Mouse (Mus musculus) left cerebral cortex, adult 2 months (tissue): Measurements from ENCODE around the gene Ascc2. TPM values are rescaled to one million over a fixed set of nuclear protein-coding genes. Genes with fewer than 3 reads are reported as not detected.
A peak's percentile ranks its signal among the peaks of the same experiment; 100 is the strongest.

Experiments used
- DNase-seq, 2 experiments: peaks; one replicate each; pipeline ENCODE4 v3.0.0; 2021 to 2022; ENCODE audit warnings: low spot score in 2 of 2, mixed read lengths in 1 of 2; ENCODE audit errors: extremely low spot score in 1 of 2
- H3K27ac ChIP-seq: fragments of 200-600 bp; 2 replicates; pipeline ENCODE4 v1.8.1; 2022
- H3K4me3 ChIP-seq: fragments of 200-600 bp; 2 replicates; pipeline ENCODE4 v1.8.1; 2022
- CTCF ChIP-seq: fragments of 200-600 bp; IDR thresholded peaks from 2 replicates; pipeline ENCODE4 v1.8.1; 2022; ENCODE audit warnings: antibody characterized with exemption, mild to moderate bottlenecking, moderate library complexity
- intact Hi-C: fragments of 180-260 bp; cut with DNase I; formaldehyde crosslinking; loops from one replicate; pipeline ENCODE4 v1.15.1; 2025
- total RNA-seq, 2 experiments: library from RNA; stranded (reverse); gene quantifications; 2 replicates each; pipeline ENCODE4 v1.2.3; 2021

Gene Ascc2
- total RNA-seq, 2 experiments from 2014 or later = 18.7 to 21.3 TPM

- no peak for DNase-seq
- Histone ChIP-seq H3K27ac (no peak overlapping the region), H3K4me3 (no peak overlapping the region)
- intact Hi-C loops = no loop called here
- TF ChIP-seq CTCF = no peak
Measured at GRCm38 (mm10) chr11:4605414-4605813, 32.1 kb upstream of the Ascc2 start.

DNA sequence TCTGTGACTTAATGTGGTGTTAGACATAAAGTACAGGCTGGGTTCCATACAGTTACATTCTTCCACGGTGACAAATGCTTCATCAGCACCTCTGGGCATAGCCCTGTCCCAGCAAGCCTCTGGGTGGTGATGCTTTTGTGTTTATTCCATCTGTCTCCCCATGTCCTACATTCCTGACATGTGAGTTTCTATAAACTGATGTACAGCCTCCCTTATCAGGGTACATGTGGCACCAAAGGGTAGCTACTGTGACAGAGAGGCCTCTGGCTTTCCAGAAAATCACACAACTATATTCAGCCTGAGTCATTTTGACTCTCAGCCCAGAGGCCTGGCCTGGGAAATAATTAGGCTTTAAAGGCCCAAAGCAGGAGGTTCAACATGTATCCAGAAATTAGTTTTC lies 31.0 kb upstream of the Ascc2 start:
- no peak for DNase-seq
- H3K4me3 ChIP-seq = no peak overlapping the region
- no peak for TF ChIP-seq CTCF
- intact Hi-C loops = no loop called here
- H3K27ac ChIP-seq = no peak overlapping the region

DNA sequence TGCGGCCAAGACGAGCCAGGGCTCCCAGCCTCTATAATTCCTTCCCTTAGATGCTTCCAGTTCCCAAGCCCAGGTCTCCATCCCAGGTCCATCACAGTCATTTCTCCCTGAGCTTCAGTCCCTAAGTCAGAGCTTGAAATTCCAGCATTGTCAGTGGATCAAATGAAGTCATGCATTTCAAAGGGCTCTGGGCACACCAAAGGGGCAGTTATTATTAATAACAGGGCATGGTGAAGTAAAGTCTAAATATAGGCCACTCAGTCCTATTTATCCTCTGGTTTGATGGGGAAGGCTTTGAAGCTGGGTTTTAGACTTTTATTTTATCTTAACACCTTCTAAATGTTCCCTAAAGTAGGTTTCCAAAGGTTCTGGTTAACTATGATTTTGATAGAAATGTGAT lies 25.6 kb upstream of the Ascc2 start:
- no peak overlapping the region for H3K27ac ChIP-seq
- intact Hi-C loops = no loop called here
- no peak for TF ChIP-seq CTCF
- no peak for DNase-seq
- no peak overlapping the region for H3K4me3 ChIP-seq

GRCm38 (mm10) chr11:4620017-4620485 lies 17.5 kb upstream of the Ascc2 start, which contains the start of gene Gm11032:
TSS of gene Gm11032 (plus strand) at chr11:4620067.
- H3K4me3 ChIP-seq = peak within 1 kb of the TSS; percentile 14; the same call in 1 of the 2 replicates
- no peak within 1 kb of the TSS for H3K27ac ChIP-seq
- peak in 1 of 2 experiments; percentile 28 for DNase-seq
- intact Hi-C loops = no loop called here
- no peak for TF ChIP-seq CTCF

DNA sequence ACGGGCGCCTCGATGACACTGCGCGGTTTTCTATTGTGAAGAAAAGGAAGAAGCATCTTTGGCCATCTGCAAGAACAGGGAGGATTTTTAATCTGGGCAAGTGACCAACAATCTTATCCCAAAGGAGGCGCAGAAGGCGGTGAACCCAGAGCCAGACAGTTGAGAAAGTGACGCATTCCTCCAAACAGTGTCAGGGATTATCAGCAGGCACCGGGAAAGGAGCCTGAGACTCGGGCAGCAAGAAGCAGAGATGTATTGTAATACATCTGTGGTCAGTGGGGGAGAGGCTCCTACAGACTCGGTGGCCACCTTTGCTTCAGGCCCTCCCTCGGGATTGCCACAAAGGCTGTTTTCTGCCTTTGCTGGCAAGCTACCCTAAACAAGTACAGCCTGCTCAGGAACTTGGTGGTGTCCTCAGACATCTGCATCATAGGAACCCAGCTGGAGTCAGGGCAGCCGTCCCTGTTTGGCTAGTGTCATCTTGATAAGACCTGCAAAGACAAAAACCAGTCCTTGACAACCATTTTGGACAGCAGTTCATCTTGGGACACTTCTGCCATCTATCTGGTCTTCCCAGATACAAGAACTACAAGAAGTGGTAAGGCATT lies 16.9 kb upstream of the Ascc2 start:
- TF ChIP-seq CTCF = no peak
- DNase-seq = peak in 1 of 2 experiments; percentile 24
- intact Hi-C loops = no loop called here
- Histone ChIP-seq H3K4me3 (peak overlapping the region; percentile 14; the same call in 1 of the 2 replicates), H3K27ac (no peak overlapping the region)

- no peak overlapping the region for H3K27ac ChIP-seq
- no peak for TF ChIP-seq CTCF
- DNase-seq = no peak
- intact Hi-C loops = no loop called here
- H3K4me3 ChIP-seq = no peak overlapping the region
Measured at GRCm38 (mm10) chr11:4621866-4622265, 15.7 kb upstream of the Ascc2 start.

DNA sequence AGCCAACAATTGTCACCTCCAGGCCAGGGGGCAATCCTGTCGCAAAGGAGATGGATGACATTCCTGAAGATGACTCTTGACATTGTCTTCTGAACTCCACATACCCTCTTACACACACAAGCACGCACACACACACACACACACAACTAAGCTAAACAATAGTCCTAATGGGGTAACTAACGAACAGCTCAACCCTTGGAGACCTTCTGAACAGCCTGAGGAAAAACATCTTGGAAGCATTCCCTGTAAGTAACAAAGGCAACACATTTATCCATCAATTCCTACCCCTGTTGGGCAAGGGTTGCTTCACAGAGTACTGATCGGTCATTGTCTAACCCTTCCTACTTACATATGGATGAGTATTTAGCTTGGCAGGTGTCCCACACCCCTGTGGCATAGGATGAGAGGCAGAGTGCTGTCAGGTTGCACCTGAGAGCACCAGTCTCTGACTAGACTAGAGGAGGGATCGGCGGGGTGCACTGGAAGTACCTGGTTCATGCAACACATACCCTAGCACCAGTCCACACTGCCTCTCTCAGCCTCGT lies 15.0 kb upstream of the Ascc2 start:
- no peak for TF ChIP-seq CTCF
- Histone ChIP-seq H3K27ac (no peak overlapping the region), H3K4me3 (no peak overlapping the region)
- intact Hi-C loops = no loop called here
- DNase-seq = no peak

- no peak for TF ChIP-seq CTCF
- H3K4me3 ChIP-seq = no peak overlapping the region
- no peak for DNase-seq
- intact Hi-C loops = no loop called here
- no peak overlapping the region for H3K27ac ChIP-seq
Measured at GRCm38 (mm10) chr11:4622997-4623396, 14.6 kb upstream of the Ascc2 start.

GRCm38 (mm10) chr11:4625931-4626330 lies 11.6 kb upstream of the Ascc2 start:
- TF ChIP-seq CTCF = no peak
- DNase-seq = no peak
- Histone ChIP-seq H3K4me3 (no peak overlapping the region), H3K27ac (no peak overlapping the region)
- intact Hi-C loops = no loop called here

DNA sequence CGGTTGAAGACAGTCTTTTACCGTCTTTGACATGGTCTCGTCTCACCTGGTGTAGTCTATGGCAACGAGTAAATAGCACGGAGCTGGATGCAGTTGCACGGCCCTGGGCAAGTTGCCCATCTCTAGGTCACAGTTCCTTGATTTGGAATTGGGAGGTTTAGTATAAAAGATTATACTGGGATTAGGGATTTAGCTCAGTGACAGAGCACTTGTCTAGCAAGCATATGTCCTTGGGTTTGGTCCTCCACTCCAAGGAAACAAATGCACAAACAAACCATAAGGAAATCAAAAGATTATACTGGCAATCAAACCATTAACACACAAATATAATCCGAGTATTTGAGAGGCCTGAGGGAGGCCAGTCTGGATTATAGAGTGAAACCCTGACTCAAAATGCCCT lies 9.9 kb upstream of the Ascc2 start:
- H3K27ac ChIP-seq = no peak overlapping the region
- no peak overlapping the region for H3K4me3 ChIP-seq
- DNase-seq = no peak
- no peak for TF ChIP-seq CTCF
- intact Hi-C loops = no loop called here

DNA sequence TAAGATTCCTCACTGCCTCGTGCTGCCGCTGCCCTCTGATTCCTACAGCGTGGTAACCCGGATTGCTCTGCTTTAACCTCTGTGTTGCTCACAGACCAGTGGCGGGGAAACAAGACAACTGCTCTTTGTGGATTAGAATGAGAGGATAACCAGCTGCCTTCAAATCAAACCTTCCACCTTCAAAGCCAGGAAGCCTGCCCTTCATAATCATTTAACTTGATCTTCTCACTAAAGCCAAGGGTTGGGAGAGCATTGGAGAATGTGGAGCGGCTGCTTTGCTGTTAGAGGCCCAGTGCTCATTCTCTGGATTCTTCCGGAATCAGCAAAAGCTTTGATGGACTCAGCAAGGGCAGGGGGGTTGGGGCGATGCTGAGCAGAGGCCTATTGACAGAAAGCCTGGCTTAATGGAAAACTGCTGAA lies 7.7 kb upstream of the Ascc2 start:
- intact Hi-C loops = no loop called here
- no peak overlapping the region for H3K27ac ChIP-seq
- no peak for DNase-seq
- H3K4me3 ChIP-seq = no peak overlapping the region
- no peak for TF ChIP-seq CTCF

GRCm38 (mm10) chr11:4633420-4633819 lies 4.1 kb upstream of the Ascc2 start:
- no peak for DNase-seq
- no peak overlapping the region for H3K4me3 ChIP-seq
- intact Hi-C loops = no loop called here
- no peak overlapping the region for H3K27ac ChIP-seq
- TF ChIP-seq CTCF = no peak

DNA sequence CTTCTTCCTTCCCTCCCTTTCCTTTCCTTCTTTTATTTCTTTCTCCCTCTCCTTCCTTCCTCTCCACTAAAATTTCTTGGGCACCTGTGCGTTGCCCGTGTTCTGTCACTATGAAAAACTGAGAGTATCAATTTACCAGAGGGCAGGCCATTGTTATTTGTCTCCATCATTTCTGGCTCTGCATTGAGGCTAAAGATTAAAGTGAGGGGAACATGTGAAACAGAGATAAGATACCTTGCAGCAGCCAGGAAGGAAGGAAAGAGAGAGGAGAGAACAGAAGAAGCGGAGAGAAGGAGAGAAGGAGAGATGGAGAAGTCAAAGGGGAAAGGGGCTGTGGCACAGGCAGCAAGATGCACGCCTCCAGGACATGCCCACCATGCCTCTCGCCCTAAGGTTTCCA lies 3.2 kb upstream of the Ascc2 start:
- Histone ChIP-seq H3K27ac (no peak overlapping the region), H3K4me3 (no peak overlapping the region)
- no peak for DNase-seq
- TF ChIP-seq CTCF = no peak
- intact Hi-C loops = no loop called here
